Mouse (Mus musculus) midbrain, embryonic 16.5 days (tissue): ENCODE data around the gene Galnt7. TPM values are rescaled to one million over a fixed set of nuclear protein-coding genes. Genes with fewer than 3 reads are reported as not detected.

Experiments
- ATAC-seq: fragments of 200-750 bp; cut with Nextera tagmentation; 2 replicates; pipeline ENCODE4 v1.8.0; 2017; ENCODE audit warnings: moderate TSS enrichment
- H3K27ac ChIP-seq: fragments of 300-500 bp; sonication (generic); 2 replicates; pipeline ENCODE4 v1.5.1; 2014; ENCODE audit warnings: mild to moderate bottlenecking, low read length, mixed read lengths
- H3K27me3 ChIP-seq: fragments of 300-500 bp; sonication (generic); 2 replicates; pipeline ENCODE4 v1.6.1; 2014; ENCODE audit warnings: low read depth, low read length, mixed read lengths; ENCODE audit not compliant: control insufficient read depth, insufficient read depth
- H3K36me3 ChIP-seq: fragments of 300-500 bp; sonication (generic); 2 replicates; pipeline ENCODE4 v1.6.1; 2014; ENCODE audit warnings: mild to moderate bottlenecking, low read length, moderate library complexity, mixed read lengths; ENCODE audit not compliant: control insufficient read depth, insufficient read depth
- H3K4me1 ChIP-seq: fragments of 300-500 bp; sonication (generic); 2 replicates; pipeline ENCODE4 v1.6.1; 2014; ENCODE audit warnings: mild to moderate bottlenecking, low read length, mixed read lengths; ENCODE audit not compliant: control insufficient read depth, insufficient read depth
- H3K4me2 ChIP-seq: fragments of 300-500 bp; sonication (generic); 2 replicates; pipeline ENCODE4 v1.6.1; 2014; ENCODE audit warnings: mild to moderate bottlenecking, low read length, mixed read lengths
- H3K4me3 ChIP-seq: fragments of 300-500 bp; sonication (generic); 2 replicates; pipeline ENCODE4 v1.5.1; 2014; ENCODE audit warnings: low read depth, mild to moderate bottlenecking, low read length, moderate library complexity, mixed read lengths
- H3K9ac ChIP-seq: fragments of 300-500 bp; sonication (generic); 2 replicates; pipeline ENCODE4 v1.6.1; 2014; ENCODE audit warnings: low read depth, low read length, mixed read lengths
- H3K9me3 ChIP-seq: fragments of 300-500 bp; sonication (generic); replicated peaks from 2 replicates; pipeline ENCODE4 v1.6.1; 2014; ENCODE audit warnings: mild to moderate bottlenecking, low read length, mixed read lengths; ENCODE audit not compliant: control insufficient read depth, poor library complexity, severe bottlenecking
- WGBS: fragments of 180-500 bp; shearing (Covaris S2); extraction: QIAGEN DNeasy Blood & Tissue Kit; methylation state at CpG from one replicate; pipeline ENCODE4 v1.1.7; 2014; 5-methylcytosine and 5-hydroxymethylcytosine counted together
- polyA plus RNA-seq: library from polyadenylated mRNA; unstranded; fragments of >200 nt; fragmentation: Nextera tagmentation; extraction: Ambion mirVana; gene quantifications from 2 replicates; pipeline ENCODE4 v1.2.1, GENCODE M21; 2015

Galnt7 gene
- polyA plus RNA-seq, 1 experiment from 2014 or later: 8.2 TPM

DNA sequence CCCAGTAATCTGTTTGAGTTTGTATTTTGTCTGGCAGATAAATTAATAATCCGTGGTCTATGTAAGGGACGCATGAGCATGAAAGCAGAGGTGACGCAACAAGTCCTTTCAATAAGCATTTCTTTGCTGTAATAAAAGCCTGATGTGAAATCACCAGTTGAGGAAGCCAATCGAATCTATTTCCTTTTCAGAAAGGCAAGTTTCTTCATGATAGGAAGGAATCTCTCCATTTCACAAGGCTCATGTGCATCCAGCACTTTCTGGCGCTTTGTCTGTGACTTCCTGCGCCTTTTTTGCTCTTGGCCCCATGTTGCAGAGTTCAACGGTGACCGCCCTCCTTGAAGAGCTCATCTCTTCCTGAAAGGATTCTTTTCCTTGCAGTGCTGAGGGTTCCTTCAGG is 173.1 kb downstream of the Galnt7 start:
- Histone ChIP-seq H3K4me3 (no peak overlapping the region), H3K27me3 (no peaks in the 10 kb centered on the region), H3K4me1 (no peaks in the 10 kb centered on the region), H3K4me2 (no peak overlapping the region), H3K27ac (no peak overlapping the region), H3K9ac (no peak overlapping the region), H3K36me3 (peaks cover 4% of the 10 kb centered on the region; the same call in 1 of the 2 replicates), H3K9me3 (no peaks in the 10 kb centered on the region)
- ATAC-seq: no peak
- WGBS: 96% methylated on average over 8 of the region's 8 CpGs

DNA sequence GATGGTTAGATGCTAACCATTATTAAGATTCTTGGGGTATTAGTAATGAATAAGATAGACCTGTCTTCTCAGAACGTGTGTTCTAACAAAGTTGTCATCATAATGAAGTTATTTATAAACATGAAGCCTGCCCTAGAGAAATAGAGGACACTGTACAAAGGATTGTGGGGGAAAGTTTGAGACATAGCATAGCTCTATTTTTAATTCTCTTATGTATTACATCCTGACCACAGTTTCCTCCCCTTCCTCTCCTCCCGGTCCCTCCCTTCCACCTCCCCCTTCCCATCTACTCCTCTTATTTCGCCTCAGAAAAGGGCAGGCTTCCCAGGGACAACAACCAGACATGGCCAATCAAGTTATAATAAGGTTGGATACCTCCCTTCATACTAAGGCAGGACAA is 174.4 kb downstream of the Galnt7 start:
- Histone ChIP-seq H3K27me3 (no peaks in the 10 kb centered on the region), H3K9me3 (no peaks in the 10 kb centered on the region), H3K36me3 (peaks cover 4% of the 10 kb centered on the region; the same call in 1 of the 2 replicates), H3K4me1 (no peaks in the 10 kb centered on the region), H3K27ac (no peak overlapping the region), H3K4me3 (no peak overlapping the region), H3K9ac (no peak overlapping the region), H3K4me2 (no peak overlapping the region)
- 79% methylated on average over 3 of the region's 3 CpGs for WGBS
- ATAC-seq: no peak

Other genes starting within 250 kb of the Galnt7 start
- gene Scrg1, start 197.1 kb downstream of the Galnt7 start, polyA plus RNA-seq: 10.9 and 15.6 TPM in 2 replicates
- gene Sap30, start 165.2 kb downstream of the Galnt7 start, polyA plus RNA-seq: 24.5 and 26.0 TPM in 2 replicates
- 42.3 and 46.4 TPM in 2 replicates for gene Hmgb2, start 141.1 kb downstream of the Galnt7 start, polyA plus RNA-seq